Mouse (Mus musculus) liver, adult 2 months (tissue): Measurements from ENCODE around the gene Iqgap2. TPM values are rescaled to one million over a fixed set of nuclear protein-coding genes. Genes with fewer than 3 reads are reported as not detected.
A peak's percentile ranks its signal among the peaks of the same experiment; 100 is the strongest.

Experiments used
- DNase-seq: peaks from one replicate; pipeline ENCODE4 v3.0.0-alpha.2; 2011; ENCODE audit warnings: low read depth, low spot score; ENCODE audit errors: extremely low read depth
- H3K27ac ChIP-seq: fragments of 200-500 bp; replicated peaks from 2 replicates; pipeline ENCODE4 v1.5.1; 2012; ENCODE audit warnings: low read depth, mild to moderate bottlenecking, control low read depth, inconsistent platforms, low read length; ENCODE audit not compliant: insufficient read depth
- H3K27me3 ChIP-seq: fragments of 200-500 bp; 2 replicates; pipeline ENCODE4 v1.6.1; 2012; ENCODE audit warnings: mild to moderate bottlenecking, moderate library complexity, low read length, inconsistent platforms; ENCODE audit not compliant: control insufficient read depth, insufficient read depth
- H3K36me3 ChIP-seq: fragments of 200-500 bp; 2 replicates; pipeline ENCODE4 v1.6.1; 2012; ENCODE audit warnings: low read length, inconsistent platforms; ENCODE audit not compliant: control insufficient read depth, insufficient read depth
- H3K4me1 ChIP-seq: fragments of 200-500 bp; 2 replicates; pipeline ENCODE4 v1.6.1; 2011; ENCODE audit warnings: low read length; ENCODE audit not compliant: control insufficient read depth, insufficient read depth
- H3K4me3 ChIP-seq: fragments of 200-500 bp; 2 replicates; pipeline ENCODE4 v1.5.1; 2011; ENCODE audit warnings: low read depth, mild to moderate bottlenecking, control low read depth, low read length, moderate library complexity; ENCODE audit not compliant: insufficient read depth
- H3K79me2 ChIP-seq: fragments of 200-500 bp; 2 replicates; pipeline ENCODE4 v1.6.1; 2012; ENCODE audit warnings: inconsistent platforms, mild to moderate bottlenecking, low read length, moderate library complexity; ENCODE audit not compliant: control insufficient read depth, insufficient read depth
- H3K9ac ChIP-seq: fragments of 200-500 bp; 2 replicates; pipeline ENCODE4 v1.6.1; 2012; ENCODE audit warnings: low read depth, mild to moderate bottlenecking, control low read depth, inconsistent platforms, low read length
- CTCF ChIP-seq: fragments of 200-500 bp; IDR thresholded peaks from 2 replicates; pipeline ENCODE4 v1.5.1; 2011; ENCODE audit warnings: low read depth, low read length, control low read depth
- POLR2A ChIP-seq: fragments of 200-500 bp; IDR thresholded peaks from 2 replicates; pipeline ENCODE4 v1.6.1; 2011; ENCODE audit warnings: low read length, control low read depth; ENCODE audit not compliant: insufficient read depth; ENCODE audit errors: extremely low read depth
- WGBS: fragments of 180-500 bp; shearing (Covaris S2); methylation state at CpG from one replicate; pipeline ENCODE4 v1.1.7; 2018; 5-methylcytosine and 5-hydroxymethylcytosine counted together
- polyA plus RNA-seq: library from polyadenylated mRNA; depleted of rRNA; stranded (reverse); fragments of >200 nt; gene quantifications from 2 replicates; pipeline ENCODE4 v1.2.3, GENCODE M21; 2012
- total RNA-seq: library from RNA; depleted of rRNA; stranded (reverse); fragments of >200 nt; gene quantifications from 2 replicates; pipeline ENCODE4 v1.2.3, GENCODE M21; 2014

Iqgap2 gene
- total and polyA plus RNA-seq, 2 experiments = 21.4 to 189 TPM

DNA sequence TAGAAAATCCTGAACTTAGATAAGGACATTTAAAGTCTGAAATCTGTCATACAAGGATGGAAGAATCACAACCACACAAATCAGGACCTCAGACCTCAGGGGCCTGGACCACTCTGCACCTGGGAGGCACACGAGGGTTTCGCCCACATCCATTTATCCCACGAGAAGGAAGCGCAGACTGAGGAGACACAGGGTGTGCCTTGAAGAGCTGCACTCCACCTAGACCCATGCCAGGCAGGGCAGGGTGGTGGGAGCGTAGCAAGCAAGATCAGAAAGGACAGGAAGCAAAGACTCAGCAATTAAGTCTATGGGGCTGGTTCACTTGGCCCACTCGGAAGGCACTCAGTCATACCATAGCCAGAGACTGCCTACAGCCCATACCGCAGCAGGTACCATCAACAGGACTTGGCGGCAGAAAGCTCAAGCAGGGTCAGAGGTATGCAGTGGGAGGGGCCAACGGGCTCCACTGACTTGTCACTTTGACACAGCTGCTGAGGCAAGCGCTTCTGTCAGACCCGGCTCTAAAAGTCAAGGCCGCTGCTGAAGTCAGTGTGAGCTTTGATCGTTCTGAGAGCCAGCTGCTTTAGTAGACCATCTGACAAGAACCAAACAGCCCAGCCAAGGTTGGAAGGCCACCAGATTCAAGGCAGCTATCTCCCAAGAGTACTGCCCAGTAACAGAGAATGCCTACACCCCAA lies 86.1 kb downstream of the Iqgap2 start:
- H3K36me3 ChIP-seq = no peaks in the 10 kb centered on the region; the same call in 1 of the 2 replicates
- peaks cover 56% of the 10 kb centered on the region for H3K79me2 ChIP-seq
- H3K4me3 ChIP-seq = no peak overlapping the region
- peaks cover 13% of the 10 kb centered on the region for H3K4me1 ChIP-seq
- no peaks in the 10 kb centered on the region for H3K27me3 ChIP-seq
- peak; percentile 100 for DNase-seq
- H3K27ac ChIP-seq = peak overlapping the region; percentile 72
- no peak for TF ChIP-seq POLR2A
- TF ChIP-seq CTCF = no peak
- peak overlapping the region; percentile 30 for H3K9ac ChIP-seq
- 33% methylated on average over 13 of the region's 13 CpGs for WGBS

GRCm38 (mm10) chr13:95804113-95804512 lies 87.6 kb downstream of the Iqgap2 start:
- TF ChIP-seq CTCF = no peak
- no peaks in the 10 kb centered on the region for H3K27me3 ChIP-seq
- H3K9ac ChIP-seq = no peak overlapping the region
- WGBS = 75% methylated on average over 6 of the region's 6 CpGs
- H3K79me2 ChIP-seq = peaks cover 50% of the 10 kb centered on the region
- H3K4me1 ChIP-seq = peaks cover 11% of the 10 kb centered on the region
- DNase-seq = no peak
- H3K4me3 ChIP-seq = no peak overlapping the region
- H3K36me3 ChIP-seq = no peaks in the 10 kb centered on the region; the same call in 1 of the 2 replicates
- H3K27ac ChIP-seq = no peak overlapping the region

- Histone ChIP-seq H3K9ac (no peak overlapping the region), H3K4me1 (peaks cover 4% of the 10 kb centered on the region; the same call in 1 of the 2 replicates), H3K79me2 (peaks cover 53% of the 10 kb centered on the region), H3K4me3 (no peak overlapping the region), H3K27ac (no peak overlapping the region), H3K36me3 (no peaks in the 10 kb centered on the region; the same call in 1 of the 2 replicates), H3K27me3 (no peaks in the 10 kb centered on the region)
- 86% methylated on average over 9 of the region's 9 CpGs for WGBS
- no peak for DNase-seq
- no peak for TF ChIP-seq POLR2A
- TF ChIP-seq CTCF = no peak
These were observed 90.8 kb downstream of the Iqgap2 start for GRCm38 (mm10) chr13:95800925-95801324.

DNA sequence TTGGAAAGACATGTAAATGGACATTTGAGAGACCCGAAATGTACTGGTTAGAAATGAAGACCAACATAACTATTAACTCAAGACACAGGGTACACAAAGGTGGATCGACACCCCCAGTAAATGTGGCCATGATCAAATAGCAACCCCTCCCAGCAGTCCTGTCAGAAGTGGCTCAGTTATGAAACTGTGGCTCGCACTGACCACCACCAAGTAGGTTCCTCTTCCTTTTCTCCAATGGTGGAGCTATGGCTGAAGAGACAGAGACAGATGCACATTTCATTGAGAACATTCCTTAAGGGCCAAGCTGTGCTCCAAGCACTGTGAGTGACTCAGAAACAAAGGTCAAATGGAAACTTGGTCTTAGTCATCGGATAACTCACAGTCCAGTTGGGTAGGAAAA lies 92.4 kb downstream of the Iqgap2 start:
- no peak for TF ChIP-seq POLR2A
- no peak for DNase-seq
- Histone ChIP-seq H3K4me3 (no peak overlapping the region), H3K4me1 (peaks cover 2% of the 10 kb centered on the region), H3K36me3 (no peaks in the 10 kb centered on the region; the same call in 1 of the 2 replicates), H3K9ac (no peak overlapping the region), H3K27me3 (no peaks in the 10 kb centered on the region), H3K79me2 (peaks cover 52% of the 10 kb centered on the region), H3K27ac (no peak overlapping the region)
- 74% methylated on average over 4 of the region's 4 CpGs for WGBS

GRCm38 (mm10) chr13:95798721-95799120 lies 93.0 kb downstream of the Iqgap2 start:
- H3K79me2 ChIP-seq = peaks cover 51% of the 10 kb centered on the region
- no peaks in the 10 kb centered on the region; the same call in 1 of the 2 replicates for H3K36me3 ChIP-seq
- no peaks in the 10 kb centered on the region for H3K27me3 ChIP-seq
- no peak overlapping the region for H3K9ac ChIP-seq
- WGBS = 54% methylated on average over 6 of the region's 6 CpGs
- peaks cover 7% of the 10 kb centered on the region for H3K4me1 ChIP-seq
- H3K27ac ChIP-seq = no peak overlapping the region
- peak; percentile 58 for DNase-seq
- TF ChIP-seq POLR2A = no peak
- H3K4me3 ChIP-seq = no peak overlapping the region

DNA sequence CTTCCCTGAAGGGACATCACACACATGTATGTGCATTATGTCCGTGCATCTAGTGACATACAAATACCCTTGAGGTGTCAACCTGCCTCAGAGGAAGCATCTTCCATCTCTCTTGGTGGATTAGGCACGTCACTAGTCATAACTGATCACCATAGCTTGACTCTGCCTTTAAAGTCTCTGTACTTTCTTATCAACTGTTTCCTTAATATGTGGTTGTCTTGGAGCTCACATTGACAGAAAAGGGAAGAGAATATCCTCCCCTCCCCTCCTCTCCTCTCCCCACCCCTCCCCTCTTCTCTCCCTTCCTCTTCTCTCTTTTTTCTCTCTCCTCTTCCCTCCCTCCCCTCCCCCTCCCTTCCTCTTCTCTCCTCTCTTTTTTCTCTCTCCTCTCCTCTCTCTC lies 94.2 kb downstream of the Iqgap2 start:
- H3K27ac ChIP-seq = no peak overlapping the region
- H3K36me3 ChIP-seq = no peaks in the 10 kb centered on the region; the same call in 1 of the 2 replicates
- DNase-seq = no peak
- no peak overlapping the region for H3K9ac ChIP-seq
- 89% methylated on average over 2 of the region's 2 CpGs for WGBS
- TF ChIP-seq CTCF (no peak), POLR2A (no peak)
- no peaks in the 10 kb centered on the region for H3K27me3 ChIP-seq
- no peak overlapping the region for H3K4me3 ChIP-seq
- peaks cover 14% of the 10 kb centered on the region for H3K4me1 ChIP-seq
- peaks cover 54% of the 10 kb centered on the region for H3K79me2 ChIP-seq
